Mouse (Mus musculus): ENCODE measurements around the gene Dnase1l1. TPM values are rescaled to one million over a fixed set of nuclear protein-coding genes. Genes with fewer than 3 reads are reported as not detected.
A peak's percentile ranks its signal among the peaks of the same experiment; 100 is the strongest.

The Dnase1l1 gene
- polyA plus RNA-seq (2016; fragmentation: Nextera tagmentation; extraction: Ambion mirVana), result 19.8 and 21.6 TPM in 2 replicates

- Histone ChIP-seq H3K4me2 (peak within 1 kb of the TSS; percentile 85), H3K9ac (peak within 1 kb of the TSS; percentile 76), H3K4me1 (peaks cover 34% of the 10 kb centered on the region), H3K36me3 (peaks cover 10% of the 10 kb centered on the region; the same call in 1 of the 2 replicates), H3K27ac (peak within 1 kb of the TSS; percentile 95), H3K9me3 (replicated peaks) (no peaks in the 10 kb centered on the region), H3K4me3 (peak within 1 kb of the TSS; percentile 71), H3K27me3 (replicated peaks) (no peaks in the 10 kb centered on the region)
- peak; percentile 97 for ATAC-seq
- WGBS (ENCODE audit: insufficient replicate concordance), result 6% methylated on average over 16 of the region's 16 CpGs
Observed at GRCm38 (mm10) chrX:74281732-74282394, at the start of gene Dnase1l1, which contains the start of gene Taz. TSS of gene Dnase1l1 (minus strand) at chrX:74282337. TSS of gene Taz (plus strand) at chrX:74281912.

- no peaks in the 10 kb centered on the region for H3K9me3 ChIP-seq (replicated peaks)
- WGBS (ENCODE audit: insufficient replicate concordance), result 46% methylated on average over 2 of the region's 2 CpGs
- H3K4me1 ChIP-seq, result peaks cover 27% of the 10 kb centered on the region; the same call in 1 of the 2 replicates
- ATAC-seq, result no peak
- no peak overlapping the region for H3K9ac ChIP-seq
- no peaks in the 10 kb centered on the region for H3K36me3 ChIP-seq
- H3K27ac ChIP-seq, result no peak overlapping the region
- peaks cover 8% of the 10 kb centered on the region; the same call in 1 of the 2 replicates for H3K27me3 ChIP-seq (replicated peaks)
- no peak overlapping the region for H3K4me3 ChIP-seq
- 0 out of 2 replicates have a peak overlapping the region, but pooled peaks have one; percentile 70 for H3K4me2 ChIP-seq
Observed at GRCm38 (mm10) chrX:74330166-74330930, 48.2 kb upstream of the Dnase1l1 start.

- no peaks in the 10 kb centered on the region for H3K36me3 ChIP-seq
- H3K9me3 ChIP-seq (replicated peaks), result no peaks in the 10 kb centered on the region
- peaks cover 8% of the 10 kb centered on the region; the same call in 1 of the 2 replicates for H3K27me3 ChIP-seq (replicated peaks)
- peak overlapping the region; percentile 48 for H3K4me3 ChIP-seq
- H3K27ac ChIP-seq, result no peak overlapping the region
- 28% methylated on average over 10 of the region's 10 CpGs for WGBS (ENCODE audit: insufficient replicate concordance)
- H3K4me2 ChIP-seq, result peak overlapping the region; percentile 70
- peaks cover 27% of the 10 kb centered on the region; the same call in 1 of the 2 replicates for H3K4me1 ChIP-seq
- ATAC-seq, result peak; percentile 10; the same call in 1 of the 2 replicates
- peak overlapping the region; percentile 52; the same call in 1 of the 2 replicates for H3K9ac ChIP-seq
Observed at GRCm38 (mm10) chrX:74329215-74329671, 47.1 kb upstream of the Dnase1l1 start.

- Histone ChIP-seq H3K27ac (peak within 1 kb of the TSS; percentile 12; the same call in 1 of the 2 replicates), H3K27me3 (replicated peaks) (peaks cover 8% of the 10 kb centered on the region; the same call in 1 of the 2 replicates), H3K9ac (peak within 1 kb of the TSS; percentile 52), H3K4me3 (peak within 1 kb of the TSS; percentile 48), H3K4me2 (peak within 1 kb of the TSS; percentile 70), H3K4me1 (peaks cover 27% of the 10 kb centered on the region; the same call in 1 of the 2 replicates), H3K36me3 (no peaks in the 10 kb centered on the region), H3K9me3 (replicated peaks) (no peaks in the 10 kb centered on the region)
- ATAC-seq, result peak; percentile 90
- WGBS (ENCODE audit: insufficient replicate concordance), result 18% methylated on average over 24 of the region's 30 CpGs
Observed at GRCm38 (mm10) chrX:74328725-74329161, 46.6 kb upstream of the Dnase1l1 start, which contains the start of gene Plxna3. TSS of gene Plxna3 (plus strand) at chrX:74329066.

GRCm38 (mm10) chrX:74312540-74313464 lies 30.7 kb upstream of the Dnase1l1 start, which contains the start of gene Fam50a:
TSS of gene Fam50a (plus strand) at chrX:74313033.
- peak; percentile 95 for ATAC-seq
- WGBS (ENCODE audit: insufficient replicate concordance), result 11% methylated on average over 59 of the region's 59 CpGs
- Histone ChIP-seq H3K4me2 (peak within 1 kb of the TSS; percentile 90), H3K4me1 (peaks cover 21% of the 10 kb centered on the region), H3K4me3 (peak within 1 kb of the TSS; percentile 71), H3K9me3 (replicated peaks) (no peaks in the 10 kb centered on the region), H3K9ac (peak within 1 kb of the TSS; percentile 81), H3K27me3 (replicated peaks) (0 out of 2 replicates have a peak, but pooled peaks cover 3% of the 10 kb centered on the region), H3K27ac (peak within 1 kb of the TSS; percentile 88), H3K36me3 (peaks cover 59% of the 10 kb centered on the region)

- Histone ChIP-seq H3K4me2 (peak within 1 kb of the TSS; percentile 77), H3K36me3 (peaks cover 83% of the 10 kb centered on the region), H3K9me3 (replicated peaks) (no peaks in the 10 kb centered on the region), H3K9ac (peak within 1 kb of the TSS; percentile 78), H3K4me1 (peaks cover 17% of the 10 kb centered on the region), H3K4me3 (peak within 1 kb of the TSS; percentile 69), H3K27me3 (replicated peaks) (0 out of 2 replicates have a peak, but pooled peaks cover 6% of the 10 kb centered on the region), H3K27ac (peak within 1 kb of the TSS; percentile 86)
- peak; percentile 83 for ATAC-seq
- 11% methylated on average over 39 of the region's 41 CpGs for WGBS (ENCODE audit: insufficient replicate concordance)
Observed at GRCm38 (mm10) chrX:74304867-74305700, 22.9 kb upstream of the Dnase1l1 start, which contains the start of gene Gdi1. TSS of gene Gdi1 (plus strand) at chrX:74304998.

GRCm38 (mm10) chrX:74299721-74300120 lies 17.6 kb upstream of the Dnase1l1 start:
- peaks cover 58% of the 10 kb centered on the region for H3K36me3 ChIP-seq
- no peak overlapping the region for H3K4me3 ChIP-seq
- ATAC-seq, result no peak
- 69% methylated on average over 3 of the region's 3 CpGs for WGBS (ENCODE audit: insufficient replicate concordance)
- no peak overlapping the region for H3K4me2 ChIP-seq
- H3K27ac ChIP-seq, result no peak overlapping the region
- no peaks in the 10 kb centered on the region for H3K9me3 ChIP-seq (replicated peaks)
- H3K27me3 ChIP-seq (replicated peaks), result 0 out of 2 replicates have a peak, but pooled peaks cover 6% of the 10 kb centered on the region
- no peak overlapping the region for H3K9ac ChIP-seq
- peaks cover 25% of the 10 kb centered on the region for H3K4me1 ChIP-seq

GRCm38 (mm10) chrX:74298348-74298747 lies 16.2 kb upstream of the Dnase1l1 start:
- Histone ChIP-seq H3K4me1 (peaks cover 21% of the 10 kb centered on the region), H3K4me3 (peak overlapping the region; percentile 26), H3K9me3 (replicated peaks) (no peaks in the 10 kb centered on the region), H3K9ac (0 out of 2 replicates have a peak overlapping the region, but pooled peaks have one; percentile 31), H3K36me3 (peaks cover 47% of the 10 kb centered on the region), H3K4me2 (peak overlapping the region; percentile 52), H3K27ac (no peak overlapping the region), H3K27me3 (replicated peaks) (0 out of 2 replicates have a peak, but pooled peaks cover 6% of the 10 kb centered on the region)
- no peak for ATAC-seq
- WGBS (ENCODE audit: insufficient replicate concordance), result 36% methylated on average over 1 of the region's 1 CpGs

GRCm38 (mm10) chrX:74296538-74297448 lies 14.7 kb upstream of the Dnase1l1 start, which contains the start of gene Atp6ap1:
TSS of gene Atp6ap1 (plus strand) at chrX:74297097.
- Histone ChIP-seq H3K9ac (peak within 1 kb of the TSS; percentile 77), H3K4me2 (peak within 1 kb of the TSS; percentile 77), H3K9me3 (replicated peaks) (no peaks in the 10 kb centered on the region), H3K27me3 (replicated peaks) (0 out of 2 replicates have a peak, but pooled peaks cover 6% of the 10 kb centered on the region), H3K27ac (peak within 1 kb of the TSS; percentile 84), H3K4me3 (peak within 1 kb of the TSS; percentile 75), H3K4me1 (peaks cover 21% of the 10 kb centered on the region), H3K36me3 (peaks cover 32% of the 10 kb centered on the region)
- WGBS (ENCODE audit: insufficient replicate concordance), result 12% methylated on average over 37 of the region's 37 CpGs
- peak; percentile 96 for ATAC-seq
